Mouse (Mus musculus) spleen, adult 18-20 months (tissue): ENCODE data around the gene Gdpd4.

Source experiments
- DNase-seq, 2 experiments: peaks; one replicate each; pipeline ENCODE4 v3.0.0; 2022; ENCODE audit warnings: mixed read lengths in 2 of 2

Gene Gdpd4

DNA sequence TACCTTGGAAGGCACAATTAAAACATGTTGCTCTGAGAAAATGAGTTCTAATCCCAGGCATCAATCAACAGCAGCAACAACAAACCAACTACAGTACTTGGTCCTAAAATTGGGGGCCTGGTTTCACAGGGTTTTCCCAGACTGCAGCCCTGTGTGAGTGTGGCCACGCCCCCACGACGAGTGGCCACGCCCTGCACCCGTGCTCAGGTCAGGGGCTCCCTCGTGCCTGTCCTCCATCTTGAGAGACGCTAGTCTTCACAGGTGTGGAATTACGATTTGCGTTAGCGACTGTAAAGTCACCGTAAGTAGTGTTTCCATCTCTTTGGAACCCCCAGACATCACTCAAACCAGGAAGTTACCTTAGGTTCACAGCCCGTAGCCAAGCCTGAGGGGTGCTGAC lies at the start of gene Gdpd4:
Gene Gdpd4 (plus strand): TSS at position 214 of the 400 bp plus-strand sequence.
- no peak for DNase-seq

DNA sequence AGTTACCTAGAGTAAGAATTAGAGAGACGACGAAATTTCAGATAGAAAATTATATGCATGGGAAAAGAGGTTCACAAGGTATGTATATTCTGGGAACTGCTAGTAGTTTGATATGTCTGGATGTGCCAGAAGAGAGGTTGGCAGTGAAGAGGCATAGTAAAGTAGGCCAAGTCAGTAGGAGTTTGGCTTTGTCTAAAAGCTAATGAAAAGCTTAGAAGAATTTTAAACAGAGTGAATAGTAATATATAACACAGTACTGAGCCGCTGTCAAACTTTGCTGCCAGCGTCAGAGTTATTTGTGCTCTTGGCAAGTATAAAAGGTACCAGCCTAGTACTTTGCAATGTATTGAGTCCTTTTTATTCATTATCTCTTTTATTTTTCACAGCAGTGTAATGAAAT lies 47.4 kb upstream of the Gdpd4 start:
- DNase-seq: no peak

DNA sequence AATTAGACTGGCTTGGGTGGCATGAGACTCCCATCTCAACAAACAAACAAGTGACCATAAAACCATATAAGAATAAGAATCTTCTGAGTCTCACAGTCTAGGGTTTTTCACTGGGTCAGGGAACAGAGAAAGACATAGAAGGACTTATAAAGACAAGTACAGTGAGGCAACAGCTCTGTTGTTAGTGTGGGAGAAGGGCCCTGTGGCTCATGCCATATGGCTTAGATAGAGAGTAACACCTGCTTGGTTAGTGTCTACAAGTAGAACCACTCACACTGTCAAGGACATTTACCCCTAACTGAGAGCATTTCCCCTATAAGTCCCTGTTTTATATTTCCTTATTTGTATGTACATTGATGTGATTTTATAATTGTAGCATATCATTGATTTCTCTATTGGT lies 46.4 kb upstream of the Gdpd4 start:
- DNase-seq: no peak

DNA sequence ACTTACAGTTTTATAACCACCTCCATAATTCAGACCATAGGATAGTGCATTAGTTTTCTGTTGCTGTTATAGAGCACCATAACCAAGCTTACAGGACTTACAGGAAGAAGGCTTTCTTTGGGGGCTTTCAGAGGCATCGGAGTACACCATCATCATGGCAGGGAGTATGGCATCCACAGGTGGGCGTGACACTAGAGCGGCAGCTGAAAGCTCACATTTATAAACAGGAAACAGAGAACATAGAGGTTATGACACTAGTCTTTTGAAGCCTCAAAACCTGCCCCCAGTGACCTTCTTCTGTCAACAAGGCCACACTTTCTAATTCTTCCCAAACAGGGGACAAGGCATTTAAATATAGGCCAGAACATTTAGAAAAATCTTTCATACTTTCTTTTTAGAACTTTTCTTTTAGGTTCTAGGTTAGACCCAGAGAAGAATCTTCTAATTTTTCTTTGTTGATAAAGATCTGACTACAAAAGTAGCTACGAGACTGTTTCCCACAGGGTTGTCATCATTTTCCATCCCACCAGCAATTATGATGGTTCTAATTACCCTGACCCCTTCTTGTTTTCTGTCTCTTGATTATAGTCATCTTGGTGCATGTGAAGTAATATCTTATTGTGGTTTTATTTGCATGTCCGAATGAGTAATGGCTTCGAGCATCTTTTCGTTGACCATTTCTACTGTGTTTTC lies 41.8 kb upstream of the Gdpd4 start:
- DNase-seq: no peak

DNA sequence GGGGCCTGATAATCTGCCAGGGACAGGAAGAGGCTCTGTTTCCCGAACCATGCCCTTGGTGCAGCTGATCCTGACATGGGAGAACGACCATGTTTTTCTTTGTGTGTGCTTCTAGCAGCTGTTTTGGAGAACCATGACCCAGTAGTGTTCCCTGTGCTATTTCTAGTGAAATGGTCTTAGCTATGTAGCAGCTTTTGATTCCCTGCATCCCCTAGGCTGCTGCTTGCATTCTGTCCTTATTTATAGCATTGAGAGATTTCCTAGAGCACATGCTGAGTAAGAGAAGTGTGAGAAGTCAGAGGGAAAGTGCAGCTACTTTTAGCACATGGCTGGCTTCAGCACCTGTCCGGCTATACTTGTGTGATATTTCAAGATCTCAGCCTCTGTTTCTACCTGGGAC lies 8.1 kb upstream of the Gdpd4 start:
- DNase-seq: no peak

DNA sequence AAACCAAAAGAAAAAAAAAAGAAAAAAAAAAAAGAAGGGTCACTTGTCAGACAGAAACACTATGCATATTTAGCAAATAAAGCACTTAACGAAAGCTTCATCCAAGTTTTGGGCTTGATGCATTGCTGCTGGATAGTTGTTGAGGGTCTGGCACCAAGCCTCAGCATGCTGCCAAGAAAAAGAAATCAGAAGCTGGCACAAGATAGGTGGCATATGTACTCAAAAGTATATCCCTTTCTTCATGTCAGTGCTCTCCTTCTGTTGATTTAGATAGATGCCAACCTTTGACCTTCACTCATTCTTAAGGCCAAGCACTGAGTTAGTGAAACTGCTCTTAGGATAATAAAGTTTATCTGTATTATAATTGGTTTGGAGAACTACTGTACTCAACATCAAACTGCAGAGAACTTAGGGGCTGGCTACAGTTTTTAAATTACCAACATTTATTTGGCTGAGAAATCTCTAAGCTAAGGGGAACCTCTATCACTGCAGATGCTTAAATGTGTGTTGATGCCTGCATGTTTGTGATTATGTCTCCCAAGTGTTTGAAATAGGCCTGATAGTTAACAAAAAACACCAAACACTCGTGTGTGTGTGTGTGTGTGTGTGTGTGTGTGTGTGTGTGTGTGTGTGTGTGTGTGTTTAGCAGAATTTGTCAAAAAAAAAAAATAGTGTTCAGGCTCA lies 4.8 kb upstream of the Gdpd4 start:
- DNase-seq: no peak

DNA sequence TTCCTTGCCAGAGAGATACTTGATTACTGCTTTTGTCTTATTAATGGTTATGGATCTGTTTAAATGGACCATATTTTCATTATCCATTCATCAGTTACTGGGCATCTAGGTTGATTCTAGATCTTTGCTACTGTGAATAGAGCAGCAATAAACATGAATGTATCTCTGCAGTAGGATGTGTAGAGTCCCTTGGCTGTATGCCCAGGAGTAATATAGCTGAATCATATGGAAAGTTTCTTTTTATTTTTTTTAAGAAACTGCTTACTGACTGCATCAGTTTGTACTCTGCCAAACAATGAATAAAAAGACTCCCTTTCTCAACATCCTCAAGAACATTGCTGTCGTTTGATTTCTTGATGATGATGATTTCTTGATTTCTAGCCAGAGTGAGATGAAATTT lies 6.1 kb downstream of the Gdpd4 start:
- DNase-seq: no peak

DNA sequence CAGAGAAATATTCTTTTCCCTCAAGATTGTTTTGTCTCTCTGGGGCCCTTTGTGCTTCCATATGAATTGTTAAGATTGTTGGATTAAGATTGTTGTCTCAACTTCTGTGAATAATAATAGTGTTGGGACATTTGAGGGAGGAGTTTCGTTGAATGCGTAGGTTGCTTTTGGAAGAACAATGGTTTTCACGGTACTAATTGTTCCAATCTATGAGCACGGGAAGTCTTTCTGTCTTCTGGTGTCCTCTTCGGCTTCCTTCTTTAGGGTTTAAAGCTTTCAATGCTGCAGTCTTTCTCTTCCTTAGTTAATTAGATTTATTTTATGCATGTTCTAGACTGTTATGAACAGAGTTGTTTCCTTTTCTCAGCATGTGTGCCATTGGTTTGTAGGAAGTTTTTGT lies 7.2 kb downstream of the Gdpd4 start:
- no peak for DNase-seq

DNA sequence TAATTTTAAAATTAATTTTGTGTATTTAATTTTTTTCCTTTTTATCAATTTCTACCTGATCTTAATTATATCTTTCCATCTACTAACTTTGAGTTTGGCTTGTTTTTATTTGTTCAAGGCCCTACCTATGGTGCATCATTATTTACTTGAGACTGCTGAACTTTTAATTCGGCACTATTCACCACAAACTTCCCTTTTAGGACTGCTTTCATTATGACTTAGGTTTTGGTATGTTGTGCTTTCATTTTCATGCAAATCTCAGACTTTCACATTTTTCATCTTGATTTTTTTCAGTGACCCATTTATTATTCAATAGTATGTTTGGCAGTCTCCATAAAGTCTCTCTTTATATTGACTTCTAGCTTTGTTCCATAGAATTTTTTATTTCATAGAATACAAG lies 24.7 kb downstream of the Gdpd4 start:
- no peak for DNase-seq

DNA sequence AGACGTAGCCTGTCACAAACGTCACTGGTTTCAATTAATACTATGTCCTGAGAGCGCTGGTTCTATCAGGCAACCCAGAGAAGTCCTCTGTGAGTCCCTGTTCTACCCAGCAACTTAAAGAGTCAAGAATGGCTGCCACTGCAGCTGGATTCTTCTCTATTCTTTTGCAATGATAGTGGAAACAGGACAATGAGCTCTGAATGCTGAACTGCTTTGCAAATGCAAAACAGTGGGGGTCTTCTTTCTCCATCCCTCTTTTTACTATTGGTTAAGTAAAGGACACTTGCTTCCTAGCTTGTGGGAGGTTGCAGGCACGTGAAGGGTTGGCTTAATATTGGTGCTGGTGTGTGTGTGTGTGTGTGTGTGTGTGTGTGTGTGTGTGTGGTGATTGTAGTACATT lies 52.7 kb downstream of the Gdpd4 start:
- no peak for DNase-seq

DNA sequence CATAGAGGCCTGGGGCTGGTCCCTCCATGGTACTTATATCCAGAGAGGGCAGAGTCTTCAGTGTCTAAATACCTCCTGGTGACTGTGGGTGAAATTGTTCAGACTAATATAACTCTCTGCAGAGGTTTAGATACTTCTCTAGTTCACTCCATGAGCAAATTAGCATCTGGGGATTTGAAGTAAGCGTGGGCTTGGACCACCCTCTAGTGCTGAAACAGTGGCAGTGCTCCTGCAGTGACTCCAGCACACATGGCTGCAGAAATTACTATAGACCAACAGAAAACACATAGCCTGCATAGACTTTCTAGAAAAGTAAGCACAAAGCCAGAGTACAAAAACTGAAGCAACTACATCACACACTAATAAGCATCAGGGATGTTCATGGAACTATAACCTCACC lies 57.7 kb downstream of the Gdpd4 start:
- peak in 1 of 2 experiments; percentile 19 for DNase-seq

DNA sequence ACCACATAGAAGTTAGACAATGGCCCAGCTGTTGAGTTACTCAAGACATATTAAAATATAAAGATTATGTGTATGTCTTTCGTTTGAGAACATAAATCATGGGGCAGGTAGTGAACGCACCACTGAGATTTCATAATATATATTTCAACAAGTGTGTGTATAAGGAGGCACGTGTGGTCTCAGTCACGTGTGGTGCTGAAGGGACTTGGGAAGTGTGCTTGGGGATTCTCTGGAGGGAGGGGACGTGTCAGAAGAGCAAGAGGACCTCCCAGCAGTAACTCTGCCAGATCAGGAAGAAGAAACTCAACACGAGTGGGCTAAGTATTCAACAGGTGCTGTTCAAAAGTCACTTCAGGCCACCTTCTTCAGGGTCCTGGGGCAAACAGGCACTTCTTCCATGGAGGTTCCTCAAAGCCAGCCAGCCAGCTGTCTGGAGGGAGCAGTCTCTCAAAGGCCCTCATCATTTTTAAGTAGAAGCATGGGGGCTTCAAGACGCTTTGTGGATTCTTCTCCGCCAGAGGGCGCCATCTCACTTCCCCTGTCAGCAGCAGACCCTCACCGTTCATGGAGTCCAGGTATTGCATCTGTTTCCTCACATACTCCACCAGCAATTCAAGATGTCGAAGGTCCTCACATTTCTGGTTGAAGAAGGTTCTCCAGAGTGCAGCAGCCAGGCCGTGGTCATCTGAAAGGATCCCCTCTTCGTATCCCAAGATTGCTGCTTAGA lies 64.5 kb downstream of the Gdpd4 start:
- DNase-seq: peak in 1 of 2 experiments; percentile 25

DNA sequence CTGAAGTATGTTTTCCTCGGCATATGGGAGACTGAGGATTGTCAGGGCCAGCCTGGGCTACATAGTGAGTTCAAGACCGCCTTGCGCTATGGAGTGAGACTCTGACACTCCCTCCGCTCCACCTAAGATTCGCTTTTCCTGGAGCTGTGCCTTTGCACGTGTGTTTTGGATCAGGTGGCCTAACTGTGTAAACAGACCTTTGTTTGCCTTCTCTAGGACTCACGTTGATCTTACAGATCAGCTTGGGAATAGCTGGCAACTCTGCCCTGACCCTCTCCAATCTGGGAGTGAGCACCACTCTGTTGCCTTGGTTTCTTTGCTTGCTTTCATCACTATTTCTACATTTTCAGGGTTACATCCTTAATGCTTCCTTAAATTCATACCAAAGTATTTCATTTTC lies 82.9 kb downstream of the Gdpd4 start:
- DNase-seq: no peak

DNA sequence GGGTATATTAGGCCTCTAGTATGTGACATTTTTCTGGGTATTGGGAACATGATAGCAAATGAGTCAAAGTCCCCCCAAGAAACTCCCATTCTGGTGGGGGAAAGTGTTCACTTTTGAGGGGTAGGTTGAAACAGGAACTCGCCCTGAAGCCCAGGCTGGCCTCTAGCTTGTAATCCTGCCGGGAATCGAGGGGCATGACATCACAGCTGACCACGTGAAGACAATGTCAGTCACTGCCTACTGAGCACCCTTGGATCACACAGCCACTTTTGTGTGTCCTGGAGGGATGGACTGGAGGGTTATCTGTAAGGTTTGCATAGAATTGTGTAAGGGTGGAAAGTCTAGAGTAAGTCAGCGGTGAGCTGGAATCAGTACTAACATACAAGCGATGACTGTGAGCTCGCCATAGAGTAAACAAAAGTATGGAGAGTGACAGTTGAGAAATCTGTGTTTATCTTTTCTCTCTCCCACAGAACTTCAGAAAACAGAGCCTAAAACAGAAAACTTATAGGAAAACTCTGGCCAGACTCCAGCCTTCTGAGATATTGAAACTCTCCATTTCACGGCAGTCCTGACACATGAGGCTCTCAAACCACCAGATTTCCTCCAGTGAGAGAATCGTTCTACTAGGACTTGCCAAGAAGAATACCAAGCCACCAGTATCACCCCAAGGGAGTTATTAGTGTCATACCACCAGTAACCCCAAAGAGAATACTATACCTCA lies 128.5 kb downstream of the Gdpd4 start:
- DNase-seq: no peak

DNA sequence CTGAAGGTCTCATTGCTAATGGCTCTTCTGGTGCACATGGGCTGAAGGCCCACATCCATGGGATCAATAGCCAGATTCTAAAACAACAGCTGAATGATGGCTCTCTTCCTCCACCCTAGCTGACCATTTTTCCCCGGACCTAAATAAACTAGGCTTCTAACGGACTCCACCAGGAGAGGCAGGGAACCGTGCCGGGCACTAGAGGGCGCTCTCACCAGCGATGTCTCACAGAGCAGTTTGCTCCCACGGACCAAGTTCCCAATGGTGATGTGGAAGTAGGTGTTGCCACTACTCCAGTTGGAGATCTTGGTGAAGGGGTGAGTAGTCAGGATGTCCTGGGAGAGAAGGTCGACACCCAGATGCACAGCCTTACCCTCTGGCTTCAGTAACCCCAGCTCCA lies 132.2 kb downstream of the Gdpd4 start:
- DNase-seq: peak in 1 of 2 experiments; percentile 52

DNA sequence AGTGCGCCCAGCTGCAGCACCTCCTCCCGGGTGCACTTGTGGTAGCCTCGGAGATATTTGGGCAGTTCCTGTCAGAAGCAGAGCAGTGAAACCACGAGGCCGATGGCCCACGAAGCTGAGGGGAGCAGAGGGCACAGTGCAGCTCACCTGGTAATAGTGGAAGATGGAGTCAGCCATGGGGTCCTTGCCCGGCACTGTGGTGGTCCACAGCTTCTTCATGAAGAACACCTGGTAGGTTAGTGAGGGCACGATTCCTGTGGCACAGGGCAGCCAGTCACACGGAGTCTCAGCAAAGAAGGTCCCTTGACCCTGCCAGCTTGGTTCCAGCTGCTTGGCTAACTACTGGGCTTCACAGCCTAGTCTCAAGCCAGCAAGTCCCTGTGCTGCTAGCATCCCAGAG lies 134.7 kb downstream of the Gdpd4 start:
- DNase-seq: no peak

DNA sequence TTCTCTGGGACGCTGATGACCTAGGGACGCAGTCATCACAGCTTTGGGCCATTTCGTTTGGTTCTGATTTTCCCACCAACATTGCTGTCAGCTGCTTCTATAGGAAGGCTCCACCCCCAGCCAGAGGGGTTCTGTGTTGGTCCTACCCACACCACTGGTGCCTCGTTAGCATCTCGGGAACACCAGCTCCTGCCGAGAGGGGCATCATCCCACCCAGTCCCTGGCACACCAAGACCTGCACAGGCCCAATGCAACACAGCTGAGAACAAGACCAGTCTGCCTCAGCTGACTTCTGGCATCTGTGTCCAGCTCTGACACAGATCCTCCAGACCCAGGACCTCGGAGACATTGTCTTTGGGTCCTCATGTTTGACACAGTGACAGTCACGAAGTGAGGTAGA lies 135.2 kb downstream of the Gdpd4 start:
- DNase-seq: no peak

DNA sequence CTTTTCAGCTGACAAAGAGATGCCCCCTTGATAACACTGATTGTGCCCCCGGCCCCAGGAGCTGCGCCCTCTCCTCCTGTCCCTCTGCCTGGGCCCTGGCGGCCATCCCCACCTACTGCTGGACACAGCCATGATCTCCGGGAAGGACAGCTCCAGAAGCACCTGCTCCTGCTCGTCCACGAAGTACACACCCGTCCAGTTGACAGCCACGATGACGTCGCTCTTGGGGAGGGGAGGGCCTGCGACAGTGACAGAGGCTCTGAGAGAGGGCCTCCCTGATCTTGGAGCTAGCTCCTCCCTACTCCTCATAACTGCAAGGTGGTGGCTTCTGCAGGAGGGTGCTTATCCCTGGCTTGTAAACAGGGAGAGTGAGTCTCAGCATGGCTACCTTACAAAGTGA lies 146.5 kb downstream of the Gdpd4 start:
- DNase-seq: no peak

DNA sequence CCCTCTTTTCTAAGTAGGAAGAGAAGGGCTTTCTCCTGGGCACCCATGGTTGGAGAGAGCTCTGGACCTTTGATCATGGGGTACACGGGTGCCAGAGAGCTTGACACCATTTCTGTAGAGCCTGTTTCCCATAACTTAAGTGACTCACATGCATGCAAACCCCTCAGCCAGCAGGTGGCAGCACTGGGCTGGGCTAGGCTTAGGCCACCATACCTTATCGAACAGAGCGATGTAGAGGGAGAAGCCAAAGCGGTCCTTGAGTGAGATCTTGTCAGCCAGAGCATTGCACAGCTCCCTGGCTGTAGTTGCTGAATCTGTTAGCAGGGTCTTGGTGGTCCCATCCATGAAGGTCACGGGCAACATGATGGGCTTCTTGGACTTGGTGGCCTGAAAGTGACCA lies 151.9 kb downstream of the Gdpd4 start:
- peak; percentile 59 to 86 for DNase-seq

DNA sequence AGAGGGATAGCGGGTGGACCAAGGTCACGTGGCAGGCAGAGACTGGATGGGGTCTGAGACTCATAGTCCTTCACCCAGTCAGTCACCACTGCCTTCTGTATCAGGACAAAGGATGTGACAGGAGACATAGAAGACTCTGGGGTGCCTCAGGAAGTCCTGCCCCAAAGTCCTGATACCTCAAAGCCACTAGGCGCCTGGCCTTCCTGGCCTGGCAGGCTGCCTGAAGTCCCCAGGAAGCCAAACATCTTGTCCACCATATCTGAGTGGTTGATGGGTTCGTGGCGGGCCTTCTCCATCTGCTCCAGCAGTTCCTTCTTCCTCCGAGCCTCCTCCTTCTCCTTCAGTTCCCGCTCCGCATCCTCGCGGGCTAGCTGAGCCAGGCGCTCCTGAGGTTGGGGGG lies 157.7 kb downstream of the Gdpd4 start:
- DNase-seq: no peak

DNA sequence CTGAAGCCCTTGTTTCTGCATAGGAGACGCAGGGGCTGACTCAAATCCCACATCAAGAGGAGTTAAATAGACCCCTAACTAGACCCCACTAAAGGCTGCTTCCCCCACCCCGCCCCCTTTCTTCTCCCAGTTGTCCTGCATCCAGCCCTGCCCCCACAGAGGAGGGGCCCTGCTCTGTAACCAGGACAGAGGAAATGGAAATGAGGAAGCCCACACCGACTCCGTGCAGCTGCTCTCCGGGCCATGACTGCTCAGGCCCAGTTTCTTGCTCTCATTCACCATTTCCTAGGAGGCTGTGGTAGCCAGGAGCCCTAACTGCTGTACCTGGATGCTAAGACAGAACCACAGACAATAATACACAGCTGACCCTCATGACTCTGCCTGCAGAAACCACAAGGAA lies 162.6 kb downstream of the Gdpd4 start:
- DNase-seq: no peak

DNA sequence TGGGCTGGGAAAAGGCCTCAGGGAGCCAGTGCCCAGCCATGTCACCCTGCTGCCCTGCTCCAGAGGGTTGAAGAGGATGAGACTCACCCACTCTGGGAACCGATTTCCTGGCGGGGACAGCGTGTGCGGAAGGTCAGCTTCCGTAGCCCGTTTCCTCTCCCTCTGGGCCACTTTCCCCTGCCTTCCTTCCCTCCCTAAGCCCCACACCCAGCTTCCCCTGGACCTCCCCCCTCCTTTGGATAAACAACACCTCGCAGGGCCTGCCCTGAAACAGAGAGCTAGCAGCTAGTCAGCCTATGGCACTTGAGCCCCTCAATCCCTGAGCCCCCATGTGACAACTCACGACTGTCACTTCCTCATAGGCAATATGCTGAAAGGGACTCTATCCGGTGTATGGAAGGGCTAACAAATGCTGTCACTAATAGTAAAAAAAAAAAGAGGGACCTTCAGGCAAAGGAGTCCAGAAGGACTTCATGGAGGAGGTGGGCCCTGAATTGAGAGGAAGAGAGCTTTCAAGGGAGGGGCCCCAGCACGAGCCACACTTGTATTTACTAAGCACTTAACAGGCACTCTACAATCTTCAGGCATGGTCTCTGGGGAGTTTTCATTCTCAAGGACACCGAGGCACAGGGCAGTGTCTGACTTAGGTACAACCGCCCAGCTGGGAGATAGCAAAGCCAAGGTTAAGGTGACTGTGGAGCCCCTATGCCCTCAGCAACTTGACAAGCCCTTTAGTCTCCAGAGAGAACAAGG lies 165.0 kb downstream of the Gdpd4 start:
- DNase-seq: no peak

DNA sequence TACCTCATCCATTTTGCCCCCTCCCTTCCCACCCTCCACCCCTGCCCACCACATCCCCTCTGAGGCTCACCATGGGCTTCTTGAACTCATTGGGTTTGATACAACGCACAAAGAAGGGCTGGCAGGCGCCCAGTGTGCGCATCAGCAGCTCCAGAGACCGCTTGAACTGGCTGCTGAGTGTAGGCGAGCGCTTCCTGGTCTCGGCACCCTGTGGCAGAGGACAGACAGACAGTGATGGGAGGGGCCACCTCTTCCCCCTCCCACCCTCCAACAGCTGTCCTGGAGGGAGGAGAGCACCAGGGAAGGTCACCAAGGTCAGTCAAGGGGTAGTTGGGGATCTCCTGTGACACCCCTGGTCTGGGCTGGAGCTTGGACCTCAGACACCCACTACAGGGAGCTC lies 165.6 kb downstream of the Gdpd4 start:
- DNase-seq: peak in 1 of 2 experiments; percentile 11
